Mouse (Mus musculus) myocyte (in vitro differentiated cells): ENCODE data around the gene Rnf144a. TPM values are rescaled to one million over a fixed set of nuclear protein-coding genes. Genes with fewer than 3 reads are reported as not detected.

Experiments used
- H3K27me3 ChIP-seq: one replicate; pipeline ENCODE4 v1.6.1; 2011; ENCODE audit not compliant: control insufficient read depth, insufficient read depth, insufficient read length
- H3K36me3 ChIP-seq: one replicate; pipeline ENCODE4 v1.6.1; 2011; ENCODE audit not compliant: control insufficient read depth, insufficient read depth
- H3K4me2 ChIP-seq: one replicate; pipeline ENCODE4 v1.6.1; 2011; ENCODE audit warnings: low read depth, control low read depth
- H3K4me3 ChIP-seq: one replicate; pipeline ENCODE4 v1.5.1; 2011; ENCODE audit warnings: mild to moderate bottlenecking, control low read depth, moderate library complexity
- H3K79me2 ChIP-seq: one replicate; pipeline ENCODE4 v1.6.1; 2011; ENCODE audit not compliant: control insufficient read depth, insufficient read depth
- H3ac ChIP-seq: one replicate; pipeline ENCODE4 v1.6.1; 2011; ENCODE audit not compliant: control insufficient read depth, insufficient read length
- CEBPB ChIP-seq: IDR thresholded peaks from 2 replicates; pipeline ENCODE4 v1.6.1; 2011; ENCODE audit warnings: mild to moderate bottlenecking, moderate library complexity; ENCODE audit not compliant: poor library complexity, insufficient read depth, severe bottlenecking
- E2F4 ChIP-seq: IDR thresholded peaks from one replicate; pipeline ENCODE4 v1.6.1; 2011; ENCODE audit warnings: mild to moderate bottlenecking, control low read depth, moderate library complexity; ENCODE audit not compliant: insufficient read depth
- MAX ChIP-seq: IDR thresholded peaks from one replicate; pipeline ENCODE4 v1.6.1; 2011; ENCODE audit warnings: low read depth, mild to moderate bottlenecking, control low read depth
- MYOD1 ChIP-seq, 3 experiments: IDR thresholded peaks; one replicate each; pipeline ENCODE4 v1.6.1; 2011; ENCODE audit warnings: control low read depth in 2 of 3, low read depth in 2 of 3, mild to moderate bottlenecking in 2 of 3, moderate library complexity in 1 of 3; ENCODE audit not compliant: insufficient read length in 2 of 3, control insufficient read depth in 1 of 3
- MYOG ChIP-seq, 3 experiments: IDR thresholded peaks; one replicate each; pipeline ENCODE4 v1.6.1; 2011; ENCODE audit warnings: control low read depth in 2 of 3, low read depth in 2 of 3, mild to moderate bottlenecking in 2 of 3; ENCODE audit not compliant: insufficient read length in 2 of 3, control insufficient read depth in 1 of 3, insufficient read depth in 1 of 3
- POLR2A ChIP-seq: IDR thresholded peaks from one replicate; pipeline ENCODE4 v1.6.1; 2011; ENCODE audit warnings: low read depth, mild to moderate bottlenecking, control low read depth, moderate library complexity; ENCODE audit not compliant: insufficient read length
- POLR2AphosphoS2 ChIP-seq: IDR thresholded peaks from one replicate; pipeline ENCODE4 v1.6.1; 2011; ENCODE audit warnings: low read depth, control low read depth; ENCODE audit not compliant: insufficient read length
- REST ChIP-seq: IDR thresholded peaks from one replicate; pipeline ENCODE4 v1.6.1; 2011; ENCODE audit warnings: mild to moderate bottlenecking, control low read depth, moderate library complexity; ENCODE audit not compliant: insufficient read depth, insufficient read length
- SRF ChIP-seq: IDR thresholded peaks from one replicate; pipeline ENCODE4 v1.6.1; 2011; ENCODE audit warnings: low read depth; ENCODE audit not compliant: control insufficient read depth, insufficient read length
- TCF12 ChIP-seq: IDR thresholded peaks from one replicate; pipeline ENCODE4 v1.6.1; 2011; ENCODE audit warnings: mild to moderate bottlenecking, control low read depth; ENCODE audit not compliant: poor library complexity, insufficient read depth, severe bottlenecking
- TCF3 ChIP-seq: IDR thresholded peaks from one replicate; pipeline ENCODE4 v1.6.1; 2011; ENCODE audit warnings: low read depth, control low read depth; ENCODE audit not compliant: insufficient read length
- USF1 ChIP-seq: IDR thresholded peaks from one replicate; pipeline ENCODE4 v1.6.1; 2011; ENCODE audit warnings: low read depth, mild to moderate bottlenecking, control low read depth, moderate library complexity
- polyA plus RNA-seq: library from polyadenylated mRNA; unstranded; fragments of >200 nt; fragmentation: generic; extraction: Trizol; gene quantifications from one replicate; pipeline ENCODE4 v1.2.1, GENCODE M21; 2012; ENCODE audit warnings: missing spikeins

Rnf144a gene
- polyA plus RNA-seq, 1 experiment = not detected

DNA sequence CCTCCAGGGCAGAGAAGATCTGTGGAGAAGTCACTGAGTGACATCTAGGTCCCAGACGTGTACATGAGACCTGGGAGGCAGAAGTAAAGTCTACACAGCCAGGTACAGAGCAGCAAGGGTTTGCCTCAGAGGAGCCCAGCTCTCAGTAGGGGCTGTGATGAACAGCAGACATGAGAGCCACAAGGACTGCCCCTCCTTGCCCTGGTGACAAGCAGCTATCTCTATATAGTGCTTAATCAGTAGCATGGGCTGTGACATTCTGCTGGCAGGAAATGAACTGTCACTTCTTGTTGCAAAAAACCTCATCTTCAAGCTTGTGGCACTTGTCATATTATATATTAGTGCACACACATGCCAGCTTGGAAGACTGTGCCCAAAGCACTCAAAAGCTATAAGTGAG lies 81.4 kb downstream of the Rnf144a start:
- H3K4me2 ChIP-seq = no peak overlapping the region
- H3ac ChIP-seq = no peak overlapping the region
- H3K79me2 ChIP-seq = no peaks in the 10 kb centered on the region
- TF ChIP-seq E2F4 (no peak), CEBPB (no peak)
- H3K4me3 ChIP-seq = no peak overlapping the region
- no peaks in the 10 kb centered on the region for H3K36me3 ChIP-seq
- no peaks in the 10 kb centered on the region for H3K27me3 ChIP-seq

DNA sequence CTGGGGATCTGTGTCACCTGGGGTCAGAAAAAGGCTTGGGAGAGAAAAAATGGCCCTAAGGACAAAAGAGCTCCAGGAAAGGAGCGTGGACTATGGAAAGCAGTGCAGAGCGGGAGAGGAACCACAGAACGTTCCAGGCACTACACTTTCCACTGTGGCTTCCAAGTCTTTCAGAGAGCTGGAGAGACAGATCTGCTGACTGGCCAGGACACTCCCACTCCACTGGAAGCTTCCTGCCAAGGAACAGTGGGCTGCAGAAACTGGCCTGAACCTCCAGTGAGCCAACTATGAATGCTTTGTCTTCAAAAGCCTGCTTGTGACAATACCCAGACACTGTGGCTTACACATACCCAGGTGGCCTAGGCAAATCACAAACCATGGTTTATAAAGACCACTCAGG lies 84.0 kb downstream of the Rnf144a start:
- H3K27me3 ChIP-seq = no peaks in the 10 kb centered on the region
- H3K79me2 ChIP-seq = no peaks in the 10 kb centered on the region
- H3ac ChIP-seq = no peak overlapping the region
- no peaks in the 10 kb centered on the region for H3K36me3 ChIP-seq
- H3K4me3 ChIP-seq = no peak overlapping the region
- H3K4me2 ChIP-seq = no peak overlapping the region
- TF ChIP-seq CEBPB (no peak), SRF (no peak), POLR2A (no peak), POLR2AphosphoS2 (no peak), USF1 (no peak), REST (no peak), MYOD1 (IDR thresholded peaks at IDR 0.05; ENCODE audit: control insufficient read depth in 1 of 3, insufficient read length in 2 of 3, low read depth in 2 of 3) (no peak), MAX (no peak)

DNA sequence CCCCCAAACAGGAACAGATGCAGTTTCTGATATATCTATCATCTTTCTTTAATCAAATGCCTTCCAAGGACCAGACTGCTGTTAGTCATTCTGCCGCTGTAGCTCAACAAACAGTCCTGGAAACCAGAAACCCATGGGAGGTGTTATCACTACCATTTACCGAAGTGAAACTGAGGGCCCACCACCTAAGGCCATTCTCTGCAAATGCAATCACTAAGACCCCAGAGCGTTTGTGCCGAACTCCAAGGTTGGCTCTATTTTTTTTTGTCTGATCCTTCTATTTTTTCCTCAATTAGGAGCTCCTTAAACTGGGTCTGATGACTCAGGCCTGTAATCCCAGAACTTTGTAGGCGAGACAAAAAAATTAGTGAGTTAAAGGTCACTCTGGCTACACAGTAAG lies 85.3 kb downstream of the Rnf144a start:
- TF ChIP-seq REST (no peak), SRF (no peak), POLR2AphosphoS2 (no peak), E2F4 (no peak), POLR2A (no peak), MYOD1 (IDR thresholded peaks at IDR 0.05; ENCODE audit: control insufficient read depth in 1 of 3, insufficient read length in 2 of 3, low read depth in 2 of 3) (no peak), MYOG (IDR thresholded peaks at IDR 0.05; ENCODE audit: control insufficient read depth in 1 of 3, insufficient read depth in 1 of 3, insufficient read length in 2 of 3, low read depth in 2 of 3) (no peak)
- Histone ChIP-seq H3K4me3 (no peak overlapping the region), H3K36me3 (no peaks in the 10 kb centered on the region), H3K4me2 (no peak overlapping the region), H3K79me2 (no peaks in the 10 kb centered on the region), H3K27me3 (no peaks in the 10 kb centered on the region), H3ac (no peak overlapping the region)

DNA sequence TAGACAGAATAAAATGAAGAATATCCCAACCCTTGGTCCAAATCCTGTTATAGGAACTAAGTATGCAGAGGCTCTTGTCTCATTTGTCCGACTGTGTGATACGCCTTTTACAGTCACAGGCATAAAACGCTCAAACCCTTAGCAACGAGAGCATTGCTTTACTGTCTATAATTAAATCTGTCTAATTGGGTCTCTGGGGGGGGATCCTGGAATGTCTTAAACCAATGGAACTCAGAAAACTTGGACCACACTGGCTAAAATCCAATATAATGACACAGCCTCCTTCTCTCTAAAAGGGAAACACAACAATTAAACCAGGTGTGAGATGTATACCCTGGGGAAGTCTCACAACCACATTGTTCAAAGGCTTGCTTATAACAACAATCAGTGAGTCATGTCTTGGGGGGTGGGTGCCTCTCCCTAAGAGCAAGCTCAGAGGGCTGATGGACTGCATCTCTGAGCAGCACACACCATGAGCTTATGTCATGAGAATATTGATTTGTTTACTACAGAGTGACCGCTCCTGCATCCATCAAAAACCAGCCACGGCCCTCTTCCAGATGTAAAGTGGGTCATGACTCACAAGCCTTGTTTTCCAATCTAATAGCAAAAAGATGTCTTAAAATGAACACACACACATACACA lies 85.9 kb downstream of the Rnf144a start:
- no peaks in the 10 kb centered on the region for H3K79me2 ChIP-seq
- no peaks in the 10 kb centered on the region for H3K36me3 ChIP-seq
- TF ChIP-seq CEBPB = no peak
- no peak for TF ChIP-seq E2F4
- TF ChIP-seq POLR2AphosphoS2 = no peak
- TF ChIP-seq SRF = no peak
- TF ChIP-seq REST = no peak
- no peak for TF ChIP-seq TCF12
- TF ChIP-seq USF1 = no peak
- TF ChIP-seq MYOG (IDR thresholded peaks at IDR 0.05; ENCODE audit: control insufficient read depth in 1 of 3, insufficient read depth in 1 of 3, insufficient read length in 2 of 3, low read depth in 2 of 3) = no peak
- H3ac ChIP-seq = no peak overlapping the region
- H3K27me3 ChIP-seq = no peaks in the 10 kb centered on the region
- H3K4me3 ChIP-seq = no peak overlapping the region
- H3K4me2 ChIP-seq = no peak overlapping the region

DNA sequence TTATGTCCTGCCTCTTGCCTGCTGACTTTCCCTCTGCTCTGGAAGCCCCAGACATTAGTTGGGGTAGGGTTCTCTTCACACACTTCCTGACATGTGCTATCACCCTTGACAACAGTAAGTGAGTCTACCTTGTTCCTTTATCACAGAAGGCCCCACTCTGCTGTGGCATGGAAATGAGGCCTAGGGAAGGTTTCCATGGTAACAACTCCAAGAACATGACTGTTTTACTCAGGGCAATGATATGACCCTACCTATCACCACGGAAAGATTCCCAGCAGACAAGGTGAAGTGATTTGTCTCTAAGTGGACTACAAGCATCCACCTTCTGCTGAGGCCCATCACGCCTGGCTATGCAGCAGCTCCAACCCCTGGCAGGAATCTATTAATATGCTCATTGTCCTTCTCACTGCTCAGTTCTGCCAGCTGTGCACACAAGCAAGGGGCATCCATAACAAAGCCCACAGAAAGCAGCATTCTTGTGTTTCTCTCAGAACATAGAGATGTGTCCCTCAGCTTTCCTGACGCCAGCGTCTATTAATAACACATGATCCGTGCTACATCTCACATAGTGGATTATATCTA lies 91.2 kb downstream of the Rnf144a start:
- TF ChIP-seq MYOD1 (IDR thresholded peaks at IDR 0.05; ENCODE audit: control insufficient read depth in 1 of 3, insufficient read length in 2 of 3, low read depth in 2 of 3) (no peak), TCF3 (no peak), E2F4 (no peak), POLR2A (no peak), MAX (no peak), MYOG (IDR thresholded peaks at IDR 0.05; ENCODE audit: control insufficient read depth in 1 of 3, insufficient read depth in 1 of 3, insufficient read length in 2 of 3, low read depth in 2 of 3) (no peak), USF1 (no peak), REST (no peak)
- no peak overlapping the region for H3K4me3 ChIP-seq
- no peaks in the 10 kb centered on the region for H3K36me3 ChIP-seq

More for the DNA sequence above, 91.2 kb downstream of the Rnf144a start:
- Histone ChIP-seq H3K4me2 (no peak overlapping the region), H3ac (no peak overlapping the region), H3K27me3 (no peaks in the 10 kb centered on the region), H3K79me2 (no peaks in the 10 kb centered on the region)
